Mouse (Mus musculus) mouse embryonic stem cell (cell line): ENCODE data around the gene Dclre1b.
"Not testable (repeated sequence)": the region's sequence is repeated elsewhere in the genome, so short reads cannot be mapped to it uniquely, and the experiment has no call there.

ENCODE experiments used
- in situ Hi-C, 2 experiments: fragments of 300-500 bp; cut with MboI; formaldehyde crosslinking; loops; 1 replicate in 1 of 2; 3 replicates in 1 of 2; pipeline ENCODE4 v1.14.3; 2019 to 2020; ENCODE audit warnings: low sequenced_read_pairs in 2 of 2, low pct_unique_long_range_greater_than_20kb in 1 of 2, mixed read lengths in 1 of 2; ENCODE audit not compliant: unreplicated experiment in 1 of 2

The Dclre1b gene

GRCm38 (mm10) chr3:103830681-103831080 lies 21.4 kb upstream of the Dclre1b start:
- in situ Hi-C loops, result not testable (repeated sequence)

- in situ Hi-C loops, result no loop called here
These were observed 19.8 kb upstream of the Dclre1b start for GRCm38 (mm10) chr3:103829036-103829435.

GRCm38 (mm10) chr3:103827548-103827947 lies 18.3 kb upstream of the Dclre1b start:
- in situ Hi-C loops, result no loop called here

GRCm38 (mm10) chr3:103810967-103811366 lies 1.7 kb upstream of the Dclre1b start:
- in situ Hi-C loops, result no loop called here

GRCm38 (mm10) chr3:103809799-103810150 lies 531 bp upstream of the Dclre1b start:
- in situ Hi-C loops, result no loop called here

- in situ Hi-C loops, result no loop called here
These were observed 3.6 kb downstream of the Dclre1b start for GRCm38 (mm10) chr3:103805671-103806070.

- in situ Hi-C loops, result no loop called here
These were observed 6.4 kb downstream of the Dclre1b start for GRCm38 (mm10) chr3:103802861-103803260.

GRCm38 (mm10) chr3:103801631-103802531 lies 7.4 kb downstream of the Dclre1b start:
- in situ Hi-C loops, result no loop called here

GRCm38 (mm10) chr3:103799507-103799906 lies 9.7 kb downstream of the Dclre1b start:
- in situ Hi-C loops, result no loop called here

GRCm38 (mm10) chr3:103796389-103796788 lies 12.9 kb downstream of the Dclre1b start:
- in situ Hi-C loops, result no loop called here

- in situ Hi-C loops, result no loop called here
These were observed 16.7 kb downstream of the Dclre1b start for GRCm38 (mm10) chr3:103792566-103792965.

GRCm38 (mm10) chr3:103792111-103792406 lies 17.2 kb downstream of the Dclre1b start:
- in situ Hi-C loops, result not testable (repeated sequence)

- in situ Hi-C loops, result no loop called here
These were observed 17.8 kb downstream of the Dclre1b start, which contains the start of gene Hipk1 for GRCm38 (mm10) chr3:103791230-103792110. TSS of gene Hipk1 (minus strand) at chr3:103791563.

- in situ Hi-C loops, result no loop called here
These were observed 18.7 kb downstream of the Dclre1b start for GRCm38 (mm10) chr3:103790346-103791145.

- in situ Hi-C loops, result no loop called here
These were observed 19.3 kb downstream of the Dclre1b start for GRCm38 (mm10) chr3:103789891-103790345.

GRCm38 (mm10) chr3:103789096-103789495 lies 20.1 kb downstream of the Dclre1b start:
- in situ Hi-C loops, result no loop called here

GRCm38 (mm10) chr3:103787225-103787624 lies 22.0 kb downstream of the Dclre1b start:
- in situ Hi-C loops, result no loop called here

GRCm38 (mm10) chr3:103782844-103783609 lies 26.2 kb downstream of the Dclre1b start:
- in situ Hi-C loops, result no loop called here
